Mouse (Mus musculus): ENCODE results near the gene Avp. TPM values are rescaled to one million over a fixed set of nuclear protein-coding genes. Genes with fewer than 3 reads are reported as not detected.

Avp gene
- polyA plus RNA-seq (2021; fragmentation: Nextera tagmentation) = 1.3 and 6.6 TPM in 2 replicates
- long read RNA-seq, experiment 1, transcript Avp-201 (3 exons, 577 nt) = major isoform, 9 of 10 reads
- long read RNA-seq, experiment 1, partial matches to known transcripts = 1 of 10 reads
- long read RNA-seq, experiment 1, other reads (novel, unspliced or antisense) = 0 of 10 reads
- long read RNA-seq, experiment 2, partial matches to known transcripts = 1 of 2 reads
- long read RNA-seq, experiment 2, other reads (novel, unspliced or antisense) = 0 of 2 reads

GRCm38 (mm10) chr2:130582552-130582951, at the start of gene Avp:
TSS of gene Avp (minus strand) at chr2:130582554.

GRCm38 (mm10) chr2:130629839-130630203, 47.5 kb upstream of the Avp start, which contains the start of the genes Fastkd5 and Ubox5:
TSS of gene Fastkd5 (minus strand) at chr2:130630027.
TSS of gene Ubox5 (minus strand) at chr2:130630038.

DNA sequence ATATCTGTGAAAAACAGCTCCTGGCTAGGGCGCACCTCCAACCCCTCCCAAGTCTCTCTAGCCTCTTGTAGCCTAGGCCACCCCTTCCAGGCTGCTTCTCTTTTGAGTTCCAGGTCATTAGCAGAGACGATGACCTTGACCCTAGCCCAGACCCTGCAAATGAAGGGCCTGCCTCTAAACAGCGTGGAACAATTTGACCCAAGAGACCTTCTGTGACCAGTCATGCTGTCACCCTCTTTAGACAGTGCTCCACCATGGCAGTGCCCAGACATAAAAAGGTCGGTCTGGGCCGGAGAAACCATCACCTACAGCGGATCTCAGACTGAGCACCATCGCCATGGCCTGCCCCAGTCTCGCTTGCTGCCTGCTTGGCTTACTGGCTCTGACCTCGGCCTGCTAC, 6.5 kb downstream of the Avp start, which contains the start of gene Oxt:
TSS of gene Oxt (plus strand) at position 301 of the 400 bp plus-strand sequence.

DNA sequence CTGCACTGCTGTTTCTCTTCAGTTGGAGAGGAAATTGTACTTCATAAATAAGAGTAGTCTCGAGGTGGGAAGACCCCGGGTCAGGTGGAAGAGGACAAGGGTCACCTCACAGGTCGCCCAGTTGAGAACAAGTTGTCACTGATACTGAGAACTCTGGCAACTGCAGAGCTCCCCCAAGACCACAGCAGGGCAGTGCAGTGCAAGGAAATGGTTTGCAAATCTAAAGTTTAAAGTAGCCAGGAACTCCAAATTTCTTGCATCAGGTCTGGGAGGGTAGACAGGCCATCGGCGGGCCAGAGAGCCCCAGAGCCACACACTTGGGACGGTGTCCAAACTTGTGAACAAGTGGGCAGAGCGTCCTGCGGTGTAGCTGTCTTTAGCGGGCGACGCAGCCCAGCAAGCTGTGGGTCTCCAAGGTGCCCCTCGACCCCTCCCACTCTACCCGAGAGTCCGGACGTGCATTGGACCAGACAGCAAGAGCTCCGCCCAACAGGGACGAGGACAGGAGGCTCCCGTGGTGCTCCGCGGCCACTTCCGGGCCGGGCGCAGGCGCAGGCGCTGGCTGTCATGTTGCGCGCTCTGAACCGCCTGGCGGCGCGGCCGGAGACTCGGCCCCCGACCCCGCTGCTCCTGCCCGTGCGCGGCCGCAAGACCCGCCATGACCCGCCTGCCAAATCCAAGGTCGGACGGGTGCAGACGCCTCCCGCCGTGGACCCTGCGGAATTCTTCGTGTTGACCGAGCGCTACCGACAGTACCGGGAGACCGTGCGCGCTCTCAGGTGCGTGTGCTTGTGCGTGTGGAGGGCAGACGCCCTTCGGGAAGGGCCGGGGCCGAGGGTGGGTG, 18.9 kb downstream of the Avp start, which contains the start of gene Mrps26:
TSS of gene Mrps26 (plus strand) at position 531 of the 844 bp plus-strand sequence.

Other genes with a start within 250 kb of the Avp start
- 3.1 and 4.3 TPM in 2 replicates for gene Cpxm1, start 185.0 kb downstream of the Avp start, polyA plus RNA-seq (2021; fragmentation: Nextera tagmentation)
- not detected in 2 replicates for gene Gm28372, start 177.3 kb downstream of the Avp start, polyA plus RNA-seq (2021; fragmentation: Nextera tagmentation)
- not detected in 2 replicates for gene 1700020A23Rik, start 177.3 kb downstream of the Avp start, polyA plus RNA-seq (2021; fragmentation: Nextera tagmentation)
- not detected in 2 replicates for gene Tmem239, start 176.1 kb downstream of the Avp start, polyA plus RNA-seq (2021; fragmentation: Nextera tagmentation)
- 33.3 and 46.6 TPM in 2 replicates for gene Vps16, start 158.2 kb downstream of the Avp start, polyA plus RNA-seq (2021; fragmentation: Nextera tagmentation)
- gene Pced1a, start 157.9 kb downstream of the Avp start, polyA plus RNA-seq (2021; fragmentation: Nextera tagmentation) = 7.8 and 9.5 TPM in 2 replicates
- 32.4 and 125 TPM in 2 replicates for gene Ptpra, start 132.3 kb downstream of the Avp start, polyA plus RNA-seq (2021; fragmentation: Nextera tagmentation)
- gene Mrps26, start 18.8 kb downstream of the Avp start, polyA plus RNA-seq (2021; fragmentation: Nextera tagmentation) = 141 and 170 TPM in 2 replicates
- gene Oxt, start 6.4 kb downstream of the Avp start, polyA plus RNA-seq (2021; fragmentation: Nextera tagmentation) = 0.53 TPM in 1 of 2 replicates, not detected in the other
- gene Fastkd5, start 47.5 kb upstream of the Avp start, polyA plus RNA-seq (2021; fragmentation: Nextera tagmentation) = 3.2 and 3.6 TPM in 2 replicates
- gene Ubox5, start 47.5 kb upstream of the Avp start, polyA plus RNA-seq (2021; fragmentation: Nextera tagmentation) = 8.8 TPM in 2 replicates
- 6.4 and 10.5 TPM in 2 replicates for gene Lzts3, start 60.2 kb upstream of the Avp start, polyA plus RNA-seq (2021; fragmentation: Nextera tagmentation)
- 182 and 214 TPM in 2 replicates for gene Ddrgk1, start 82.1 kb upstream of the Avp start, polyA plus RNA-seq (2021; fragmentation: Nextera tagmentation)
- 65.4 and 72.9 TPM in 2 replicates for gene Itpa, start 85.1 kb upstream of the Avp start, polyA plus RNA-seq (2021; fragmentation: Nextera tagmentation)
- gene Slc4a11, start 115.0 kb upstream of the Avp start, polyA plus RNA-seq (2021; fragmentation: Nextera tagmentation) = 1.5 and 1.6 TPM in 2 replicates